Mouse (Mus musculus): ENCODE results near the gene Slc4a8.

DNA sequence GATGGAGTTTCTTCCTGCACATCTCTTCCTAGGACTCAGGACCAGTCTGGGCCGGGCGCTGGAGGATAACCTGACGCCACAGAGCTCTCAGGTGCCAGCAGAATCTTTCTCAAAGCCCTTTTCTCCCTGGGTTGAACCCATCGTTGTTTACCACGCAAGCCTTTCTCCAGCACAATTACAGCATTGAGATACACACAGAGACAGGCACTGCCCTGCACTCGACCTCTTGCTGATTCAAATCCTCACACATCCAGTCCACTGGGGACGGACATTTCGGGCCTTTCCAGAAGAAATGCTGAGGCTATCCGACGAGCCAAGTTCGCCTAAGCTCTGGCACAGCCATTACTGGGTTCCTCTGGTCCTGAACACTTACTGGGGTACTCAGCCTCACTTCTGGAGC lies 34.8 kb upstream of the Slc4a8 start:
- no peak for TF ChIP-seq POLR2AphosphoS2 (IDR thresholded peaks at IDR 0.05; ENCODE audit: insufficient read length, low read depth)
- TF ChIP-seq REST (IDR thresholded peaks at IDR 0.05; ENCODE audit: insufficient read depth, insufficient read length) = no peak
- no peak for TF ChIP-seq POLR2A (IDR thresholded peaks at IDR 0.05; ENCODE audit: insufficient read length, low read depth)
- TF ChIP-seq MYOG (IDR thresholded peaks at IDR 0.05; ENCODE audit: control insufficient read depth in 1 of 3, insufficient read depth in 1 of 3, insufficient read length in 2 of 3, low read depth in 2 of 3) = no peak
- no peak for TF ChIP-seq MAX (IDR thresholded peaks at IDR 0.05; ENCODE audit: low read depth)
- TF ChIP-seq E2F4 (IDR thresholded peaks at IDR 0.05; ENCODE audit: insufficient read depth) = no peak
- no peak for TF ChIP-seq USF1 (IDR thresholded peaks at IDR 0.05; ENCODE audit: low read depth)
- TF ChIP-seq MYOD1 (IDR thresholded peaks at IDR 0.05; ENCODE audit: control insufficient read depth in 1 of 3, insufficient read length in 2 of 3, low read depth in 2 of 3) = no peak
- no peak for TF ChIP-seq TCF12 (IDR thresholded peaks at IDR 0.05; ENCODE audit: insufficient read depth, poor library complexity, severe bottlenecking)
- no peak for TF ChIP-seq TCF3 (IDR thresholded peaks at IDR 0.05; ENCODE audit: insufficient read length, low read depth)
- no peak for TF ChIP-seq CEBPB (IDR thresholded peaks at IDR 0.05; ENCODE audit: insufficient read depth, poor library complexity, severe bottlenecking)
- no peak for TF ChIP-seq SRF (IDR thresholded peaks at IDR 0.05; ENCODE audit: control insufficient read depth, insufficient read length, low read depth)
